Mouse (Mus musculus) gastrocnemius, adult 8-10 months (tissue): ENCODE measurements around the gene Fam166a. TPM values are rescaled to one million over a fixed set of nuclear protein-coding genes. Genes with fewer than 3 reads are reported as not detected.
"Not testable (repeated sequence)": the region's sequence is repeated elsewhere in the genome, so short reads cannot be mapped to it uniquely, and the experiment has no call there.

Experiments
- DNase-seq, 2 experiments: peaks; one replicate each; pipeline ENCODE4 v3.0.0; 2022; ENCODE audit warnings: low spot score in 2 of 2
- total RNA-seq, 4 experiments: library from RNA; stranded (reverse); gene quantifications; 2 replicates each; pipeline ENCODE4 v1.2.4; 2022

Gene Fam166a
- total RNA-seq, 4 experiments from 2014 or later: not detected

- DNase-seq: peak; percentile 38 to 56
These were observed 22.3 kb downstream of the Fam166a start for GRCm38 (mm10) chr2:25240723-25241437.

GRCm38 (mm10) chr2:25241438-25241775, 22.9 kb downstream of the Fam166a start:
- DNase-seq: no peak

- DNase-seq: no peak
These were observed 23.6 kb downstream of the Fam166a start, which contains the start of the genes Rnf208 and Cysrt1 for GRCm38 (mm10) chr2:25242101-25242506. TSS of gene Rnf208 (plus strand) at chr2:25242255. TSS of gene Cysrt1 (minus strand) at chr2:25242452.

- no peak for DNase-seq
These were observed 24.8 kb downstream of the Fam166a start for GRCm38 (mm10) chr2:25243342-25243741.

- no peak for DNase-seq
These were observed 25.6 kb downstream of the Fam166a start for GRCm38 (mm10) chr2:25244144-25244543.

- DNase-seq: no peak
These were observed 27.9 kb downstream of the Fam166a start, which contains the start of gene AL732309.1 for GRCm38 (mm10) chr2:25246183-25247072. TSS of gene AL732309.1 (minus strand) at chr2:25246863.

- DNase-seq: no peak
These were observed 33.8 kb downstream of the Fam166a start for GRCm38 (mm10) chr2:25252331-25252730.

- peak; percentile 64 to 76 for DNase-seq
These were observed 36.8 kb downstream of the Fam166a start, which contains the start of gene Tmem203 for GRCm38 (mm10) chr2:25255284-25255779. TSS of gene Tmem203 (plus strand) at chr2:25255439.

GRCm38 (mm10) chr2:25256443-25257109, 38.0 kb downstream of the Fam166a start:
- not testable (repeated sequence) for DNase-seq

- not testable (repeated sequence) for DNase-seq
These were observed 38.7 kb downstream of the Fam166a start for GRCm38 (mm10) chr2:25257250-25257649.

GRCm38 (mm10) chr2:25258887-25259286, 40.3 kb downstream of the Fam166a start:
- no peak for DNase-seq

- no peak for DNase-seq
These were observed 43.3 kb downstream of the Fam166a start for GRCm38 (mm10) chr2:25261870-25262269.

- peak; percentile 89 to 92 for DNase-seq
These were observed 43.8 kb downstream of the Fam166a start, which contains the start of gene Tprn for GRCm38 (mm10) chr2:25262291-25262767. TSS of gene Tprn (plus strand) at chr2:25262618.

- DNase-seq: no peak
These were observed 44.5 kb downstream of the Fam166a start for GRCm38 (mm10) chr2:25262795-25263622.

- DNase-seq: no peak
These were observed 45.2 kb downstream of the Fam166a start for GRCm38 (mm10) chr2:25263623-25264285.

- DNase-seq: no peak
These were observed 45.7 kb downstream of the Fam166a start for GRCm38 (mm10) chr2:25264286-25264660.

- no peak for DNase-seq
These were observed 46.3 kb downstream of the Fam166a start for GRCm38 (mm10) chr2:25264851-25265250.

- DNase-seq: no peak
These were observed 47.5 kb downstream of the Fam166a start for GRCm38 (mm10) chr2:25265897-25266656.

- no peak for DNase-seq
These were observed 48.2 kb downstream of the Fam166a start for GRCm38 (mm10) chr2:25266720-25267119.
